Mouse (Mus musculus) layer of hippocampus, postnatal 14 days (tissue): ENCODE measurements around the gene Prlh. TPM values are rescaled to one million over a fixed set of nuclear protein-coding genes. Genes with fewer than 3 reads are reported as not detected.

Experiments
- DNase-seq, 2 experiments: peaks; one replicate each; pipeline ENCODE4 v3.0.0; 2021 to 2022; ENCODE audit warnings: low spot score in 2 of 2, mixed read lengths in 1 of 2
- total RNA-seq, 2 experiments: library from RNA; stranded (reverse); gene quantifications; 2 replicates each; pipeline ENCODE4 v1.2.3; 2021

Prlh gene
- total RNA-seq, 2 experiments from 2014 or later: not detected

DNA sequence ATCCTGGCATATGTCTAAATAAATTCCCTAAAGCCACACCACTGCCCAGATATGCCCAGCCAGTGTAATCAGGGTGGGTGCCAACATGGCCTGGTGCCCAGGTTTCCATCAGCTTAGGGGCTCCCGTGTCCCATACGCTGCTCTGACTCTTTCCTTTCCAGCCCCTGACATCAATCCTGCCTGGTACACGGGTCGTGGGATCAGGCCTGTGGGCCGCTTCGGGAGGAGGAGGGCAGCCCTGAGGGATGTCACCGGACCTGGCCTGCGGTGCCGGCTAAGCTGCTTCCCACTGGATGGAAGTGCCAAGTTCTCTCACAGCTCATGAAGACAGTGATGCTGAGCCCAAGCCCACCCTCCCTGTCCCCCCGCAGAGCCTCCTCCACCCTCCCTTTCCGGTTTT, 780 bp downstream of the Prlh start:
- DNase-seq: no peak

DNA sequence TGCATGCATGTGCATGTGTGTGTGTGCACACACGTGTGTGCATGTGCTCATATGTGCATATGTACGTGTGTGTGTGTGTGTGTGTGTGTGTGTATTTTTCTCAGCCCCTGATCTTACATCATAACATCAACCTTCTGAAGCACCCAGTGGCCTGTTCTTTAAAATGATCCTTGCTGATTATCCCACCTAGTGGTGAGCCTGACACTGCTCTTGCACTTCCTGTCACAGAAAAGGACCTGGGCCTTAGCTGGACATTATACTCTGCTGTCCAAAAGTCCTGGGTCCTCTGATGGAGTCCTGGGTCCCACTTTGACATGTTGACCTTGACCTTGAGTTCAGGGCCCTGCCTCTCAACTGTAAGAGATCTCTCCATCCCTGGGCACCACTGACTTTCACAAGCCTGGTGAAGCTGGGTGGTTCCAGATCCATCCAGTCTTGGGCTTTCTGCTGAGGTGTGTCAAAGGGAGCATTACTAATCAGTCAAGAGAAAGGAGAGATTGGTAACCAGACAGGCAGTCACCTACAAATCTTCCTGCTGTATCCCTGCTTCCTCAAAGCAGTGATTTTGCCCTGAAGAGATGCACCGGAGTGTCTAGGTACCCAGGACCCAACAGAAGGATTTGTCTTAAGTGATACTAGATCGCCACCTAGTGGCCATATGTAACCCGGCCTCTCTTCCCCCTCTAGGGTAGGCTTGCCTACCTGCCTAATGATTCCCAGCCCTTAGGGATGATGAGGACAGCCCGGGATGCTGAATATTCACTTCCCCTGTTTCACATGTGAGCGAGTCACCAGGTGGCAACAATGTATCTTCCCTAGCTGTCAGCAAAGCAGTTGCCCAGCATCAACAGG, 3.6 kb downstream of the Prlh start:
- DNase-seq: peak; percentile 60 to 82

- DNase-seq: no peak
Observed at GRCm38 (mm10) chr1:90962526-90962925, 9.6 kb downstream of the Prlh start.

DNA sequence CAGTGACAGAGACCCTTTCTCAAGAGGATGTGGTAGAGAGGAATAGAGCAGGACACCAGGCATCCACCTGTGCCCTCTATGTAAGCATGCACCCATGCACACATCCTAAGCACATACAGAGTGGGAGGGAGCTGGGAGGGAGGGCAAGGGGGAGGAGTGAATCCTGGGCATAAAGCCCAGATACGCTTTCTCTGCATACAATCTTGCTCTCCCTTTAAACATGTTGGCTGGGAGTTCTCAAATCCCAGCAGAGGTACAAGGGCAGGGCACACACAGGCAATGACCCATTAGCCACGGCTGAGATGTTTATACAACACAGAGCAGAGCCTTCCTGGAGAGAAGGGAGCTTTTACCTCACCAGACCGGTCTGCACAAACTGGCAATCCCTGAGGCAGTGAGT, 10.1 kb downstream of the Prlh start:
- no peak for DNase-seq

- DNase-seq: no peak
Observed at GRCm38 (mm10) chr1:90967583-90967982, 14.7 kb downstream of the Prlh start.

- DNase-seq: no peak
Observed at GRCm38 (mm10) chr1:90968649-90969048, 15.7 kb downstream of the Prlh start.

GRCm38 (mm10) chr1:90969347-90969784, 16.5 kb downstream of the Prlh start, which contains the start of gene Rab17:
Rab17 (minus strand) TSS chr1:90969661.
- no peak for DNase-seq

DNA sequence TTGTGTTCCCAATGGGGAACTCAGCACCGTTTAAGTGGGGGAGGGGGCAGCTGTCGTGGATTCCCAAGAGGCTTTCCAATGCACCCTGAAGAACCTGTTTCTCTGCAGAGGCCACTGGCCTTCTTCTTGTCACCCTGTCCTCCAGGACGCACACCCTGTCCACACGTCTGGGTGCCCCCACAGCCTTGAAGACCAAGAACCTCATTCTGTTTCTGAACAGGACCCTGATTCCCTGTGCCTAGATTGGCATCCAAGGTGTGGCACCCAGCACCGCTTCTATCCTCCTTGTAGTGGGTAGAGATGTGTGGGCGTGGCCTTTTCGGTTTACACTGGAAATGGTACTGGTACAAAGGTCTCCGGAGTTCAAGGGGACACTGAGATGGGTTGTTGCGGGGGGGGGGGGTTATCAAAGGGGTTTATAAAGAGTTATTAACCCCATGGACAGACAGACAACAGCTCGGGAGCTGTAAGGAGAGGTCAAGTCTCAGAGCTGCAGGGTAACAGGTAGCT, 17.0 kb downstream of the Prlh start:
- DNase-seq: no peak

DNA sequence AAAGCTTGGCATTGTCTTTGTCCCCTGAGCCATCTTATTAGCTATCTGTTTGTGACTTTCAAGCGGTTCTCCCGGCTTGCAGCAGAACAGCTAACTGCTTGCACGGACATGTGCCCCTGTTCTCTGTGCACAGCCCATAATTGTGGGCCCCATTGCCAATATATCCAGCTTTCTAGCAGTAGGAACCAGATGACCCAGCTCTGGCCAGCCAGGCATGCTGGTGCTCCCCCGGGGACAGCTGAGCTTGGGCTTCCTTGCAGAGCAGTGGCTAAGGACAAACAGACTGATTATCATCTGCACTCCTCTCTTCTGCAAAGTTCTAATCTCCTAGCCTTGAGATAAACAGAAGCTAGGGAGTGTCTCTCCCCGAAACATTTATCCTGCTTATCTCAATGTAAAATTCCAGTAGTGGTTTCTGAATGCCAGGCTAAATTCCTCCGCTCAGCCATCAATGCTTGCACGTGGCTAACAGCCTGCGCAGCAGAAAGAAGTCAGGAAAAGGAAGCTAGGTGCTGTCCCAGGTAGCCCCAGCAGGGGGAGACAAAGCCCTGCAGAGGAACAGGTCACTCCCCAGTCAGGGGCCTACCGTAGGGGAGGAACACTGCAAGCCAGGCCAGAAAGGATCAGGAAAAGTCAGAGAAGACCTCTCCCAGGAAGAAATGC, 20.1 kb downstream of the Prlh start:
- peak; percentile 93 to 96 for DNase-seq

GRCm38 (mm10) chr1:90973574-90973911, 20.6 kb downstream of the Prlh start:
- no peak for DNase-seq

DNA sequence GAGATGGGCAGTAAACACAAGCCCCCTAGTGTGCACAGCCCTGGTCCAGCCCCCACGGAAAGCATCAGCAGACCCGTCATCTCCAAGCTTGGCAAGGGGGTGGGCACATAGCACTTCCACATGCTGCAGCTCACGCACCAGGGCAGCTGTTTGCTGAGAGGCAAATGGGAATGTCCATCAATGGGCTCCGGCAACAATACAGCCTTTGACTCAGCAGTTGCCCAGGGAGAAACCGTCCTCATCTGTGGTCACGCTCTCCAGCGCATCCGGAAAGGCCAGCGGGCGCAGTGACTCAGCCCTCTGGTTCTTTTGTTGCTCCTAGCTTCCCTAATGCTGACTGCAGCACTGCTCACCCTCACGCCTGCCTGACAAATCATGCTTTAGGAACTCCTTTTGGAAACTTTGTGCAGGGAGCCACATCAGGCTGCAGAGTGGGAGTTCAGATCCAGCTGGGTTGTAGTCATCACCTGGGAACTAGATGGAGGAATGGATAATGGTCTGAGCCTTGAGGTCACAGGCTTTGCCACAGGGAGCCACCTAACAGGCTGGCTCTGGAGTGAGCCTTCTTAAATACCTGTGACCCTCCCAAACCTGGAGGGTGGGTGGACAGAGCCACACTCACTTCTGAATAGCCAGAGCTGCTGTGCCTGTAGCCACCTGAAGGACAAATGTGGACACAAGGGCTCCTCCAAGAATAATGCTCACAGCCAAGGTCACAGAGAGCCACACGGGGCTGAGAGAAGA, 22.2 kb downstream of the Prlh start:
- DNase-seq: peak; percentile 52 to 63

DNA sequence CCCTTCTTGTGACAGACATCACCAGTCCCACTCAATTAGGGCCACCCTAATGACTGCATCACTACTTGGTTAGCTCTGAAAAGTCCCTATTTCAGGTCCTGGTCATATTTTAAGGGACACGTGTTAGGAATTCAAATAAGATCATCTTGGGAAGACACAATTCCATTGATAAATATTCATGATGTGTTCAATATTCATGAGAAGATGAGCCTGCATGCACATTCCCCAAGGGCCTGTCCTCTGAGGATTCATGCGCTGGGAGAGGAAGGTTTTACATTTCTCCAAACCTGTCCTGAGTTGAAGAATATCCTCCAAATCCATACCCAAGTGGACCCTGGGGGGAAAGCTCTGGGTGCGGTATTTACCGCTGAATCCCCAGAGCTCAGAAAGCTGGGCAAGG, 23.1 kb downstream of the Prlh start:
- no peak for DNase-seq

- no peak for DNase-seq
Observed at GRCm38 (mm10) chr1:90980638-90981330, 27.9 kb downstream of the Prlh start.

- DNase-seq: no peak
Observed at GRCm38 (mm10) chr1:90981346-90981745, 28.4 kb downstream of the Prlh start.

DNA sequence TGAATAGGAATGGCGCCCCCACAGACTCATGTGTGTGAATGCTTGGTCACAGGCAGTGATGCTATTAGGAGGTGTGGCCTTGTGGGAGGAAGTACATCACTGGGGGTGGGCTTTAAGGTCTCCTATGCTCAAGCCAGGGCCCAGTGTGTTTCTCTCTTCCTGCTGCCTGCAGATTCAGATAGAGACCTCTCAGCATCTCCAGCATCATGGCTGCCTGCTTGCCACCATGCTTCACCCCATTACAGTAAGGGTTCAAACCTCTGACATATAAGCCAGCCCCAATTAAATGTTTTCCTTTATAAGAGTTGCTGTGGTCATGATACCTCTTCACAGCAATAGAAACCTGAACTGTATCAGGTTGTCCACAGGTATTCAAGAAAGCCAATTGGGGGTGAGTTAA, 43.0 kb downstream of the Prlh start:
- DNase-seq: no peak

DNA sequence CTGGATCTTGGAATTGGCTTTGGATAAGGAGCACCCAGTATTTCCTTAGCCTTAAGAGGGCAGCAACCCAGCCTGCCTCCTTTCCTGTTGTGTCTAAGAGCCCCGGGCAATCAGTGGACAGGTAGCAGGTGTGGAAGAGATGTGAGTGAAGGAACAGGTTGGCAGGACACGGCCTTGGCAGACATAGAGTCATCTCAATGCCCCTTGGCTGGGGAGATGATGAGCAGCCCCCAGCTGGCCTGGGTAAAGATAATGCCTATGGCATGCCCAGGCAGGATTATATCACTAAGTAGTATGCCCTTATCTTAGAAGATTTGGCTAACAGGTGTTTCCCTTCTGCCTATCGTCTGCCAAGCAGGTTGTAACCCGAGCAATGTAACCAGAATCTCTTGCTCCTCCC, 44.2 kb downstream of the Prlh start:
- no peak for DNase-seq

GRCm38 (mm10) chr1:90997641-90998040, 44.7 kb downstream of the Prlh start:
- no peak for DNase-seq

- peak; percentile 37 to 67 for DNase-seq
Observed at GRCm38 (mm10) chr1:90998268-90998890, 45.5 kb downstream of the Prlh start, which contains the start of gene Lrrfip1. Lrrfip1 (plus strand) TSS chr1:90998737.

- no peak for DNase-seq
Observed at GRCm38 (mm10) chr1:90998891-90999611, 46.1 kb downstream of the Prlh start.
